Mouse (Mus musculus) Muller cell, postnatal 12 days (primary cell): ENCODE measurements around the gene Map2k6.
A peak's percentile ranks its signal among the peaks of the same experiment; 100 is the strongest.
"Not testable (repeated sequence)": the region's sequence is repeated elsewhere in the genome, so short reads cannot be mapped to it uniquely, and the experiment has no call there.

ENCODE experiments used
- DNase-seq: peaks from one replicate; pipeline ENCODE4 v3.0.0-alpha.2; 2015; ENCODE audit errors: inconsistent ontology term

Map2k6 gene

DNA sequence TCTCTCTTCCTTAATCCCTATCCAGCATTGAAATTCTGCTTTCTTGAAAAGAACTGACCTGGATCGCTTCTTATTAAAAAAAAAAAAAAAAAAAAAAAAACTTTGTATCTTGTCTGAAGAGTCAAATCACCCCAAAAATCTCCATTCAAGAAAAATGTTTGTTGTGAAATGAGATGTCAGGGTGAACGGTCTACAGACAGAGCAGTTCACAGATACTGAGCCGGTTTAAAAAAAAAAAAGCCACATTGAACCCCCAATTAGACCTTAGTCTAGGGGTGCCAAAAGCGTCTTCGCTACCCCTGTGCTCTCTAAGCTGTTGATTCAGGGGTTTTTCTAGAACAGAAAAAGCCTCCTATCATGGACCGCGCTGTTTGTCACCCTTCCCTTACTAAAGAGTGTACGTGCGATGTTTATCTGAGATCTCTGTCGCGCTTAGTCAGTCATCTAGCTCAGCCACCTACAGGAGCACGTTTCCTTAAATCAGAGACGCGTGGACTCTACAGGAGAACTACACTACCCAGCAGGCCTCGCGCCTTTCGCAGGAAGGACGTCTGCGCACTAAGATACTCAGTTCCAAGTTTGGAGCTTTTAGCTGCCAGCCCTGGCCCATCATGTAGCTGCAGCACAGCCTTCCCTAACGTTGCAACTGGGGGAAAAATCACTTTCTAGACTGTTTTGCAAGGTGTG lies at the start of gene Map2k6:
TSS of gene Map2k6 (plus strand) at position 570 of the 687 bp plus-strand sequence.
- peak; percentile 52 for DNase-seq

DNA sequence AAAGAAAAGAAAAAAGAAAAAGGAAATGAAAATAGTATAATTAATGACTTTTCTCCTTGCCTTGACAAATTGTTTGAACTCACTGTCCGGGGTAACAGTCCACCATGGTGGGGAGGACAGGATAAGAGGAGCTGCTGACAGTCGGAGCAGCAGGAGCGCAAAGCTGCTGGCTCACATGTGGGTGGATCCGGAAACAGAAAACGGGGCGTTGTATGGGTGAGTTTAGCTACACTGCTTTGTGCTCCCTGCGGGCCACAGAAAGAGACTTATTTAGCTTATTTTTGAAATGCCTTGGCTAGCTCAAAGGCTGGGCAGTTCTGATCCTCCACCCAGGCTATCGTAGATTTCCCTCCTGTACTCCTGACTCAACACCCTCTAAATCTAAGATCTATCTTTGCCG lies 44.7 kb upstream of the Map2k6 start:
- DNase-seq = no peak

DNA sequence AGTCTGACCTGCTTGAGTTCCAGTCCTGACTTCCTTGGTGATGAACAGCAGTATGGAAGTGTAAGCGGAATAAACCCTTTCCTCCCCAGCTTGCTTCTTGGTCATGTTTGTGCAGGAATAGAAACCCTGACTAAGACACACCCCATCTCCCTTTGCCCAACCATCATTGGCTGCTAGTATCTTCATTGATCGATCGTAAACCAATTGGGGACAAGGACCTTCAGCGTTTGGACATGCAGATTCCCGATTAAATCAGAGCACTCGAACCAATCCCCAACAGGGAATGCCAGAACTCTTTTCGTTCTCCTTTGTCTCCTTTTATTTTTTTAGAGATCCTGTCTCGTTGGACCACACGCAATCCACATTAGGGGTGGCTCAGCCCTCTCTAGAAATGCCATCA lies 43.8 kb upstream of the Map2k6 start:
- DNase-seq = not testable (repeated sequence)

DNA sequence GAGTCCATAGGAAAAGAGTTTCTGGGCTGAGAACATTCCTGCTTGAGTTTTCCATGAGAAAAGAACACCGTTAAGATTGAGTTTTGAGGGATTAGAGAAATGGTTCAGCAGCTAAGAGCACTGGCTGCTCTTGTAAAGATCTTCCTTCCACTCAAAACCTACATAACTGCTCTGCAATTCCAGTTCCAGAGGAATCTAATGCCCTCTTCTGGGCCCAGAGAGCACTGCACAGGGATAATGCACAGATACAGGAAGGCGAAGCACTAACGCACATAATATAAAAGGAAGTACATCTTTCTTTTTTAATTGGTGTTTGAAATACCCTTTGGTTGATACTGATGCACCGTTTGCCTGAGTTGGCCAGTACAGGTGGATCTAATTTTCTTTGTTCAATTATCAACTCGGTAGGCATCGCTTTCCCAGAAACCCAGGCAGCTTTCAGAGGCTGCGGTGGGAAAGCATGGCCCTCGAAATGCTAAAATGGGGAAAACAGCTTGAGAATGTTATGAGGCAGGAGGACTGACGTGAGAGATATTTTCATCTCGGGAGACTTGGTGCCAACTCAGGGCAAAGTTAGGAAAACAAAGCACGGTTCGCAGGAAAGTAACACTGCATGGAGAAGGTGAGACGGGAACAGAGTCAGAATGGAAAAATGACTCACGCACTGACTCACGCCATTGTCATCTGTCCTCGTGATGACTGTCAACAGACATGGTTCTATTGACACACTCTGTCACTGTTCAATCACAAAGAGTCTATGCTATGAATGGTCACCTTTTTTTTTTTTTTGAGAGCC lies 41.0 kb upstream of the Map2k6 start:
- DNase-seq = peak; percentile 36

DNA sequence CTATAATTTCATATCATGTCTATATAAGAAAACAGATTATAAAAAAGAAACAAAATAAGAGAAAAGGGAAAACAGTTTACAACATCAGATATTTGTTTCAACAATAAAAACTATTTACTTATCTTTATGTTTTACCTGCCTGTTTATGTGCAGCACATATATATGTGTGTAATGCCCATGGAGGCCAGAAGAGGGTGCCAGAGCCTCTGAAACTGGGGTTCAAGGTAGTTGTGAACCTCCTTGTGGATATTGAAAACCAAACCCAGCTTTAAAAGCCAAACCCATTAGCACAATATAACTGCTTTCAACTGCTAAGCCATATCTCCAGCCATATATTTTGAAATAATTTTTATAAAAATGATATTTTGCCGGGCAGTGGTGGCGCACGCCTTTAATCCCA lies 33.9 kb upstream of the Map2k6 start:
- no peak for DNase-seq

DNA sequence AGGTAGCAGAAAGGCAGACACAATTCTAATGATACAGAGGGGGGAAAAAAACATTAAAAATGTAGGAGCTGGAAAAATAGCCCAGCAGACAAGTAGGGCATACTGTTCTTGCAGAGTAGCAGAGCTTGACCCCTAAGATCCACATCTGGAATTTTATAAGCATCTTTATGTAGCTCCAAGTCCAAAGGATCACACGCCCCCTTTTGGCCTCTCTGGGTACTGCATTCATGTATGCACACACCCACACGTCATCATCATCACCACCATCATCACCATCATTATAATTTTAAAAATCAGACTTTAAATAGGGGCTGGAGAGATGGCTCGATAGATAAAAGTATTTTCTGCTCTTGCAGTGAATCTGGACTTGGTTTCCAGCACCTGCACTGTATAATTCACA lies 32.0 kb upstream of the Map2k6 start:
- DNase-seq = no peak

DNA sequence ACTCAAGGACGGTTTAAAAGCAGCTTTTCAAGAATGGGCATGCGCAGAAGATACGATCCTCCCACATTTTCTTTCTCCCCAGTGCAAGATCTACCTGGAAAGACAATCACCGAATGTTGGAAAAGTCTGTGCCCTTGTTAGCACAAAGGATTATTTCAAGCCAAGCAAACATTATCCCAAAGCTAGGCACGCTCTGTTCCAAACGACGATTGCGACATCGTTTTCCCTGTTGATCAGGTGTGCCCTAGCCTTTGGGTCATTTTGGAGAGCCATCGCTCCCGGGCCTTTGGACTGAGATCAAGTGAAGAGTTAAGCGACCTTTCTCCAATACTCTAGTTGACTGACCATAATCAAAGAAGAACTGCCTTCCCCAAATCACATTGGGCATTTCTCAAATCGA lies 31.3 kb upstream of the Map2k6 start:
- no peak for DNase-seq

DNA sequence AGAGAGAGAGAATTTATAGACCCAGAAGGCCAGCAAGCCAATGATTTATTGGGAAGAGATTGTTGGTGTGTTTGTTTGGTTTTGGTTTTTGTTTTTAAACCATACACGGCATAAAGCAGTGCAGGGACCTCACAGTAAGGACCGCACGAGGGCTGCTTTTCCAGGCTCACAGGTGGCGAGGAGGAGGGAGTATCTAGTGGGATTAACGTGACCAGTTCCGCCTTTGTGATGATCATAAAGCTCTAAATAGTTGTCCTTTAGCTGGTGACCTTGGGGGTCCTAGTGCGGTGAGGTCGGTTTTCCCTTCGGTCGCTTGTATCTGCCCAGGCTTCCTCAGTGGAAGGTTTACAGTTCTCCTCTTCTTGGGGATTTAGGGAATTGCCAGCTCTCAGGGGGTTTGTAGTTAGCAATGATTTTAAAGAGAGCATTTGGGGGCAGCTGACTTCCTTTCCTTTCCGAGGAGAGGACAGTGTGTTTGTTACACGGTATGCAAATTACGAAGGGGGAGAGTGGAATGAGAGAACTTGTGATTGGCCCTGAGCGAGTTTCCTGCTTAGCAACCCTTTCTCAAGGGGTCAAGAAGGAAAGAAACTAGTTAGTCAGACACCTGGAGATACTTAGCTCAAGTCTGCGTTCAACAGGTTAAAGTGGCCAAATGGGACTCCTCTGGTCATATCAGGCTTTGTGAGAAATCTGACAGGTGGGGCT lies 29.5 kb upstream of the Map2k6 start:
- DNase-seq = no peak

DNA sequence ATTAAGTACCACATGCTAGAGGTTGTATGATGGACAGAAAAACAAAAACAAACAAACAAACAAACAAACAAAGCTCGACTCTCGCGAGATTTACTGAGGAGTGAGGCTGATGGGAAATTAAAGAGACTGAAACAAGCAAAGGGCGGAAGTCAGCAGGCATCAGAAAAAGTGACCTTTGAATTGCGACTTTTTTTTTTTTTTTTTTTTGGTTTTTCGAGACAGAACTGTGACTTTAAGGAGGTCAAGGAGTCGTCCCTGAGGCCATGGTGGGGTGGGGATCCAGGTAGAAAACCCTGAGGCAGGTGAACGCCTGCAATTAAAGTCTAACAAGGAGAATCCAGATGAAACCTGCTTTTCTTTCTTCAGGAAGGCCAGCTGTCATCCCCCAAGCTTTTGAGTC lies 27.1 kb upstream of the Map2k6 start:
- no peak for DNase-seq

DNA sequence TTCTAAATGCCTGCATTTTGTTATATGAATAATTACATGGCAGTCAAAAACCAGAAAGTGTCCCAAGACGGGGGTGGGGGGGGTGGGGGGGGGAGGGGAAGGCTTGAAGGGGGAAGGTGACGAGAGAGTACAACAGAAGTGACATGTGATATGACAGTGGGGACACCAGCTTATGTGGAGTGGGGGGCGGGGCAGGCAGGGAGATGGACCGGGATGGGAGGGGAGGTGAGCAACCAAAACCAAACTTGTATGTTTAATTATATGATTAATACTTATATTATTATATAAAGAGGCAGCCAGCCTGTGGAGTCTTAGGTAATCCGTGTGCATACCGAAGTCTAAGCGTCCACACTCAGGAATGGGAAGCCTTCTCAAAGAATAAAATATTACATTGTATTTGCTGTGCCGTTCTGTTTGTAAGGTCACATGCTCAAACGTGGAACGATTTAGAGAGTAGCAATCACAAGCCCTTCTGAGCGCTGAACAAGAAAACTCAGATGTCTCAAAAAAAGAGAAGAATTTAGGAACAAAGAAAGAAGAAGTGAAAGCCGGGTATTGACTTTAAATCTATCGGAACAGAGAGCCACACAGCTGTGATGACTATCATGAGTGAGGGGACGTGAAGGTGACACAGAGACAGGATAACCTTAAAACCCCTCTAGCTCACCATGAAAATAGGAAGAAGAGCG lies 26.5 kb upstream of the Map2k6 start:
- no peak for DNase-seq

DNA sequence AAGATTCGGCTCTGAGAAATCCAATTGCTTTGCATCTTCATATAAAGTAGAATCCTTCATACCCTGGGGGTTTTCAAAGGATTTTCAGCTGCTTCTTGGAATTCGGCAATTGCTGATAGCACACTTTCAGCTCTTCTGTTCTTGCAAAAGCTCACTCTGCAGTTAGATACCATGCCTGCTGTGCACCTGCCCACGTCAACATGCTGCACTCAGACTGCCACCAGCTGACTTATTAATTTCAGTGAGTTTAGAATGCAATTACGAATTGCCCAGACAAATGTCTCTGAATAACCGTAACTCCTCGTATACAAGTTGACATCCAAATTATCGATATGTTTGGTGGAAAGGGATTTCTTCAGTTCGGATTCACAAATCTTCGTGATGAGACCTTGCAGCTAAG lies 24.9 kb upstream of the Map2k6 start:
- DNase-seq = no peak

DNA sequence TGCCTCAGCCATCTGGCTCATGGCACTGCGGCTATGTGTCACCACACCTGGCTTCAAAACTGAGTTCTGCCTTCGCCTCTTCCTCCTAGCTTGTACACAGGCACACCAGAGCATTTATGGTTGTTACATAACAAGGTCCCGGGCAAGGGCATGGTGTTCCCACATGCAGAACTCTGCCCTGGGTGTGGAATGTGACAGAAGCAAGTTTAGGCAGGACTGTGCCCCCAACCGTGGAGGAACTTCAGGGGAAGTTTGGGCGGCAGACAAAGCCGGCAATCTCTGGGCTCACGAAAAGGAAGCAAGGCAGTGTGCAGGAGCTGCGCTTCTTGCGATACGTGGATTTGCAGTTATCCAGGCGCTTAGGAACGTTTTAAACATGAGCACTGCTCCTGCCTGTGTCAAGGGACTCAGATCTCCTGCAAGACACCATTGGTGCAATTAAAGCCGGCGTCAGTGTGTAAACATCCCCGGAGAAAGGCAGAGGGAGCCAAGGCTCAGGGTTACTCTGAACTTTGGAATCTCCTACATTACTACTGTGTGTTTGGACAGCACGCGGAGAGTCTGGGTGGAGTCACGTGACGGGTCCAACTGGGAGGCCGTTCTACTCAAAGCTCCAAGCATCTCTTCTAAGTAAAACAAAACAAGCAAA lies 19.1 kb upstream of the Map2k6 start:
- DNase-seq = peak; percentile 74

DNA sequence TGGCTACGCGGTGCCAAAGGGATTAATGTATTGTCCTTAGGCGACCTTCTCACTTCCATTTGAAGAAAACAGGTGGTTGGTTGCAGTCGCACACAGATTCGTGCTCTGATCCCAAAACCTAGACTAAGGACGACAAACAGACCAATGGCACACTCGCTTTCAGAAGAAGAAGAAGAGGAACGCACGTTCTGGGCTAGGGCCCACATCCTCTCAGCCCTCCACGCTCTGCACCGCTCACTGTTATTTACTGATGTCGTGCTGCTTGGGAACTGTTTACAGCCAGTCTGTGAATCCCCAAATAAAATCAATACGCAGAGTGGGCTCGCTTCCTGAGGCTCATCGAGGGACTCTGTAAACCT lies 18.6 kb upstream of the Map2k6 start:
- no peak for DNase-seq

DNA sequence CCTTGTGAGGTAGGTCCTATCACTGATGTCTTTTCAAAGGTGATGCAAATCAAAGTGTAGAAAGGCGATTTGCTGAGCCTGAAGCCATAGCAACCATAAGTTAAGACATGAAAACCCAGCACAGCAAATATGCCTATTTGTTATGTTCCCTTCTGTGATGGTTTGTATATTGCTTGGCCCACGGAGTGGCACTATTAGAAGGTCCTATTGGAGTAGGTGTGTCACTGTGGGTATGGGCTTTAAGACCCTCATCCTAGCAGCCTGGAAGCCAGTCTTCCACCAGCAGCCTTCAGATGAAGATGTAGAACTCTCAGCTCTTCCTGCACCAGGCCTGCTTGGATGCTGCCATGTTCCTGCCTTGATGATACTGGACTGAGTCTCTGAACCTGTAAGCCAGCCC lies 13.4 kb upstream of the Map2k6 start:
- no peak for DNase-seq

DNA sequence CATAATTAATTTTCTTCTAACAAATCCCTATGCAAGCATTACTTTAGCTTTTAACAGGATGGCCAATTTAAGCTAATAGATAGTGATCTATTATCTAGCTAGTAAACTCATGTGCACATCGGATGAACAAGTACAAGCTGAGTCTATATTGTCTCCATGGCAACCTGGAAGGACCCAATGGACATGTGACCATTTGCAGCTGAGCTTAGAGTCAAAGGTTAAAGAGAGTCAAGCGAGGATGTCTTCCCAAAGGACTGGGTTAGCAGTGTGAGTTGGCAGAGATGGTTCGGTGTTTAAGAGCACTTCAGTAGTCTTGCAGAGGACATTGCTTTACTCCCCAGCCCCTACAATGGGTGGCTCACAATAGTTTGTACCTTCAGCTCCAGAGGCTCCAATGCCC lies 6.2 kb upstream of the Map2k6 start:
- DNase-seq = no peak

DNA sequence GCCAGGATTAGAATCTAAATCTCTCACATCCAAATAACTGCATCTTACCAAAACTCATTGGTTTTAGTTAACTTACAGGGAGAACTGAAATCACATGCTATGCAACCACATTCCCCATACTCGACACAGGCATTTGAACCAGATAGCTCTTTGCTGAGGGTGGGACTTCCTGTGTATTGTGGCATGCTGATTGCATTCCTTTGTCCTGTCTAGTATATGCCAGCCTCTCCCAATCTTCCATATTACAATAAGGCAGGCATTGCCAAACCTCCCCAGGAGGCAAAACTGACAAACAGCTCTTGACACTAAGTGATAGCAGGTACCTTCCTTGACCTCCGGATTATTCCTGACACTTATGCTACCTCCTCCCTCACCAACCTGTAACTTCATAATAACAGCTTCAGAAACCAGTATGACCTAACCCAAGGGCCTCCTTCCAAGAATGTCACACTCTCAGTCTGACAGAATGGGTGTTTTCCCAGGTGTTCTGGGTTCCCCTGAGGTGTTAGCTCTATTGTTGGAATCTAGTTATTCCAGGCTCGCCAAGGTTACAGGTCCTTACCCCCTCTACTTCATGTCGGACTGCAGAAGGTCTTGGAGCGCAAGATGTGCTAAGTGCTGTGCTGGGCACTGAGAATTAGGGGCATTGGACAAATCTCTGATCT lies 4.0 kb upstream of the Map2k6 start:
- DNase-seq = no peak

DNA sequence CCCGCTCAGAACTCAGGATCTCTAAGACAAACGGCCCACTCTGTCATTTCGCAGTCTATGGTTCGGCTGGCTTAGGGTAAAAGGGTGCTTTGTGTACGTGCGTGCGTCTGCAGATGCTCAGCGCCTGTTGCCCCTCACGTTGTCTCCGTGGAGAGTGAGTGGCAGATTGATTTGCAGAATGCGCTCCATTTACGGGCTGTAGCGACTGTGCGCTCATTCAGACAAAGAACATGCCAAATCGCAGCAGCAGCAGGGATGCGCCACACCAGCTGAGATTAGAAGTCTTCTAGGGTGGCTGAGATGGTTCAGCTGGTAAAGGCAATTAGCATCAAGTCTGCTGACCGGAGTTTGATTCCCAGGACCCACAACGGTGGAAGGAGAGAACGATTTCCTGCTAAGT lies 2.8 kb upstream of the Map2k6 start:
- DNase-seq = no peak

DNA sequence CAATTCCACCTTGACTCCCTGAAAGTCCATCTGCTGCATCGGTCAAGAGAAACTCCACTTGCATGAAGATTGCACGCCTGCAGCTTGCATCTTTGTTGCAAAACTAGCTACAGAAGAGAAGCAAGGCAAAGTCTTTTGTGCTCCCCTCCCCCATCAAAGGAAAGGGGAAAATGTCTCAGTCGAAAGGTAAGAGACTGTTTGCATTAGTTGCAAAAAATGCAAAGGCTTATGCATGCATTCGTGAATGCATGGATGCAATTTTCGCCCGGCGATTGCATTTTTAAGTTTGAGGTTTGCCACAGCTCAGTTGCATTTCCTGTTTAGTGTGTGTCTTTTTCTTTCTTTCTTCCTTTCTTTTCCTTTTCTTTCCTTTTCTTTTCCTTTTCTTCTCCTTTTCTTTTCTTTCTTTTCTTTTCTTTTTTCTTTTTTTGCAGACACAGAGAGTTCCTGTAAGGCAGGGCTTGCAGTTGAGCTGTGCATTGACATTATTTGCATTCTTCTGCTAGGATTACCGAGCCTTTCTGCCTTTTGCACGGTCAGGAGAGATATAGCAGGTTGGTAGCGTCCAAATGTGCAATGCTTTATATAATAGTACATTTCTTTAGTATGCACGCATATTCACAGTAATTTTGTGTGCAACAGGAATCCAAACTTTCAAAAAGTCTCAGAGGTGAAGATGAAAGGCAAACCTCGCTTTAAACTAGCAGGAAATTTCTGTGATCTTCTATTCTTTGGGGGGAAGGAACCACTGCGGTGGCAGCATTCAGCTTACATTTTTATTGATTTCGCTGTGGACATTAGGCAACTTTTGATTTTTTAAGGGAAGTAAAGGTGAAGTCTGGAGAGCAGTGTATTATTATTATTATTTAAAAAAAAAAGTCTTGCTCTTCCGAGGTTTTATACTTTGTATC lies 573 bp downstream of the Map2k6 start:
- DNase-seq = no peak

DNA sequence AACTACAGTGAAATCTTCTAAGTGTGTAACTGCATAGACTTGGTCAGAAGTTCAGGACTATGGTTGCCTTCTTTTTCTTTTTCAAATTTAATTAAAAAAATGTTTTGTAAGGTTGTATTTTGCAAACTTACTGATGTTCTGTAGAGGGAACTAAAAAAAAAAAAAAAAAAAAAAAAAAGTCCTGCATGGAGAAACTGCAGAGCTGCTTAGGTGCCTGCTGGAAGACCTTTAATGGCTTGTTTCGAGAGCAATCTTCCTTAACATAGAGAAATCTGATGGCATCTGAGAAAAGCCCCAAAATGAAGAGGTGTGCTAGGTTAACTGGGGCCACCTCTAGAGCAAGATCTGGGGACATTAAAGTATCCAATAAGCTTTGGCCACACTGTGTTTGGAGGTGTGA lies 1.4 kb downstream of the Map2k6 start:
- DNase-seq = no peak

DNA sequence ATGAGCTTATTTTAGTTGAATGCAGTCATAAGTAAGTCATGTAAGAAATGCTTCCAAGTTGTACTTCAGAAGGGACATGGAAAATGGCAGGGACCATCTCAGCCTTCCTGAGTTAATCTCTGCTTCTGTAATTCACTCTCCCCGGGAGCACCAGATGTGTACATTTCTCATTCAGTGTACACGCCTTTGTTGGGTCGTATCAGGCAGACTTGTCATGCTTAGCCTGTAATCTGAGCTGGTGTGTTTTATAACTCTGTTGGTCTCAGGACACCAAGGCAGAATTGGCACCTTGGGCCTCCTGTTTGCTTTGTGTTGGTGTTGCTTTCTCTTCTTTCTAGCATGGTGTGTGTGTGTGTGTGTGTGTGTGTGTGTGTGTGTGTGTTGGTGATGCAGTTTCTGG lies 3.7 kb downstream of the Map2k6 start:
- no peak for DNase-seq
